Mouse (Mus musculus) cerebellum, postnatal 14 days (tissue): ENCODE data around the gene Pde4a.

Experiments
- DNase-seq, 2 experiments: peaks; one replicate each; pipeline ENCODE4 v3.0.0; 2021; ENCODE audit warnings: mixed read lengths in 2 of 2

Gene Pde4a

GRCm38 (mm10) chr9:21165041-21165951 is at the start of gene Pde4a:
Gene Pde4a (plus strand): TSS chr9:21165714.
- DNase-seq, result peak; percentile 68 to 78

GRCm38 (mm10) chr9:21117073-21117472 is 48.4 kb upstream of the Pde4a start:
- no peak for DNase-seq

GRCm38 (mm10) chr9:21121483-21121882 is 44.0 kb upstream of the Pde4a start:
- DNase-seq, result no peak

DNA sequence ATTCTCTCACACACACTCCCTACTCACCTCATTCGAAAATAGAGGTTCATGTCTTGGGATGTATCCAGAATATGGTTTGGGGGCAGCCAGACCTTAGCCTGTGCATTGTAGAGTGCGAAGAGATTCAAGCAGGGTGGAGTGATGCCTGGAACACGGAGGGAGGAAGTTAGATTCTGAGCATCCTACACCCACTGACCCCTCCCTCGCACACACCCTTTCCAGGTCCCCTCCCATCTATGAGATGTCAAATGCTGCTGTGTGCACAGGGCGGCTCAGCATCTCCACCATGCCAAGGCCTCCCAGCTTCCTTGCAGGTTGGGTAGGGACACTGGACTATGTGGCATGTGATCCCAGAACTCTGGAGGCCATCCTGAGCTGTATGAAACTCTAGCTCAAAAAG is 40.7 kb upstream of the Pde4a start:
- DNase-seq, result no peak

DNA sequence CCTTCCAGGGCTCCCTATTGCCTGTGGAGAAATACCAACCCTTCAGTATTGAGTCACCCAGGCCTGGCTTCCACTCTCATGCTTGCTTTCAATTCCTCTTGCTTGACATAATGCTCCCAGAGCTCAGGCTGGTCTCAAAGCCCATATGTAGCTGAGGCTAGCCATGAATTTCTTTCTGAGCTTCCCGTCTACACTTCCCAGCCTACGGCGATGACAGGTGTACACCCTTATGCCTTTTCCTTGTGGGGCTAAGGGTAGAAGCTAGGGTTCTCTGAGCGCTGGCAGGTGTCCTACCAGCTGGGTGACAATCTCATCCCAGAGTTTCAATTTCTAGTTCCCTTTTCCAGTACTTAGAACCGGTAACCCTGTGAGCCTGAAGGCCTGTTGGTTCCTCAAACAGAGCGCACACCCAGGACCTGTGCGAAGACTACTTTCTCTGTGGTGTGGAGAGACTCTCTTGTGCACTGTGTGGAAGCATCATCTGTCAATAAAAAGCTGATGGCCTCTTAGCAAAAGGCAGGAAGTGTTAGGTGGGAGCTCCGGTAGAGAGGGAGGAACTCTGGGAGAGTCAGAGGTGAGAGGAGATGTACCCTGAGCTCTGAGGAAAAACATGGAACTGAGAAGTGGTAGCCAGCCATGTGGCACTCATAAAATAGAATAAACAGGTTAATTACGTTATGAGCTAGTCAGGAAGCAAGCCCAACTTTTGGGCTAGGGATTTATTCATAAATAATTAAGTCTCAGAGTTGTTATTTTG is 39.8 kb upstream of the Pde4a start:
- DNase-seq, result no peak

DNA sequence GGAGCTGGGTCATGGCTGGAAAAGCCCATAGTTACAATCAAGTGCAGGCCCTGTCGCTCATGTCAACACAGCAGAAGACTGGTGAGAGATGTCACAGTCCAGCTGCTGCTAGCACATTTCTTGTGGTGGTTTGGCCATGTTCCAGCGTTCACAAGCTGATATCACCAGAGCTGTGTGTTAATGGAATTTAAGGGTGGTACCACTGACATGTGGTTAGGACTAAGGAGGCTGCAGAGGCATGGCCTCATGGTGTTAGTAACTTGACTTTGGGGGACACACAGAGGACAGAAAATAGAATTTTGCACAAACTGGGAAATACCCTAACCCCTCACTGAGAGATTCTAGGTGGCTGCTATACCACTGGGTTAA is 39.3 kb upstream of the Pde4a start:
- DNase-seq, result no peak

- peak; percentile 90 to 92 for DNase-seq
Observed at GRCm38 (mm10) chr9:21131059-21131956, 34.2 kb upstream of the Pde4a start, which contains the start of gene Tyk2. Gene Tyk2 (minus strand): TSS chr9:21131243.

DNA sequence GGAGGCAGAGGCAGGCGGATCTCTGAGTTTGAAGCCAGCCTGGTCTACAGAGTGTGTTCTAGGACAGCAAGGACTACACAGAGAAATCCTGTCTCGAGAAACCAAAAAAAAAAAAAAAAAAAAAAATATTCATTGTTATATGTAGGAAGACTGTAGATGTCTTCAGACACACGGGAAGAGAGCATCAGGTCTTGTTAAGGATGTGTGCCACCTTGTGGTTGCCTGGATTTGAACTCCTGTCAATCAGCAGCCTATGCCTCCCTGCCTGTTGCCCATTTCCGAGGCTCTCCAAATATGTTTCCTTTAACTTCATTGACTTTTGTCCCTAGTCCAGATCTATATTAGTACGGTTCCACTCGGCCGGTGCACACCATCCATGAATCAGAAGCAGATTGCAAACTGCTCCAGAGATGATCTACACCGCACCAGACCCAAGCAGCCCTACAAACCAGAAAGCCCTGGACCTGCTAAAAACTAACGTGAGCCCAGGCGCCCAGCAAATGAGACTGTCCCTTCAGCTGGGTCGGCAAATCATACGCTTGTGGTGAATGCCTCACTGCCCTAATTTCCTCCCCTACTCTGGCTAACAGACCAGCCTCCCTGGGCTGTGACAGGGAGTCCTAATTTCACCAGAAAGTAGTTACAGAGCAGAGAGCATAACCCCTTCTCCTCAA is 33.3 kb upstream of the Pde4a start:
- DNase-seq, result peak in 1 of 2 experiments; percentile 29

- DNase-seq, result no peak
Observed at GRCm38 (mm10) chr9:21133064-21133707, 32.3 kb upstream of the Pde4a start.

DNA sequence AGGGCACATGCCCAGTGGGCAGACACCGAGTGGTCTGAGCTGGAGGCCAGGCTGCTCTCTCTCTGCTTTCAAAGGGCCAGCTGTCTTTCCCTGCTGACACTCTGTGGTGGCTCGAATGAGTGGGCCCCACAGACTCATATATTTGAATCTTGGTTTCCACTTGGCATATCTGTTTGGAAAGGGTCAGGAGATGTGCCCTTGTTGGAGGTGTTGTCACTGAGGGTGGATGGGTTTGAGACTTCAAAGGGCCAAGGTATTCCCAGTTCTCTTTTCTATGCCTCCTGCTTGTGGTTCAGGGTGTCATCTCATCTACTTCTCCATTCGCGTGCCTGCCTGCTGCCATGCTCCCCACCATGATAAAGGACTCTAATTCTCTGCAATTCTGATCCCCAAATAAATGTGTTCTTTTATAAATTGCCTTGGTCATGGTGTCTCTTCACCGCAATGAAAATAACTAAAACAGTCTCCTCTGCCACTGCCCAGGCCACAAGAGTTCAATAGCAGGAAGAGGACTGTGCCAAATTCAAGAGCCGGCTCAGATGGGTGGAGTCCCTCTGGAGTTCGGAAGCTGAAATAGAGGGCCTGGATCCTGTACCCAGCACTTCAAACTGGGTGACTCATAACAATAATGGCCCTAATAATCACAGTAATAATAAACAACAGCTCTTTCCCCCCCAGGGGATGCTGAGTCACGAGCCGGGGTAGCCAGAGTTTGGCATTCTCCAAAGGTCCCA is 30.8 kb upstream of the Pde4a start:
- DNase-seq, result no peak

GRCm38 (mm10) chr9:21135329-21135890 is 30.1 kb upstream of the Pde4a start:
- no peak for DNase-seq

DNA sequence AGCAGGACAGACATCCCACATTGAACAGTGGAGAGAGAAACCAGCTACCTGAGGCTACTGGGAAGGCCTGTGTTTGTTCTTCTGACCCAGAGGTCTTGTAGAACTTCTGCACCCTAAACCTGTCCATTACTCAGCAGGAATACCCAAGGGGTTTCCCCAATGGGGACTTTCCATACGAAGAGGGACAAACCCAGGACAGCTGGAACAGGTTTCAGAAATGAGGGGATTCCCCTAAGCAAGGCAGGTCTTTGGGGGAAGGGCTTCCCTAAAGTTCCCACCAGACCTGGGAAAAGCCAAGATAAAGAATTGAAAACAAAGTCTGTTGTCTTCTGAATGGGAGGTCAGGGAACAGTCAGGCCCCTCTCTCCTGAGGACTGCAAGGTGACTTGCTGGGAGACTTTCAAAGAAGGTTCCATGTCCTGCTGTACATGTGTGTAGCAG is 29.6 kb upstream of the Pde4a start:
- DNase-seq, result no peak

GRCm38 (mm10) chr9:21136401-21136800 is 29.1 kb upstream of the Pde4a start:
- no peak for DNase-seq

- DNase-seq, result peak; percentile 71 to 83
Observed at GRCm38 (mm10) chr9:21137229-21137628, 28.3 kb upstream of the Pde4a start.

DNA sequence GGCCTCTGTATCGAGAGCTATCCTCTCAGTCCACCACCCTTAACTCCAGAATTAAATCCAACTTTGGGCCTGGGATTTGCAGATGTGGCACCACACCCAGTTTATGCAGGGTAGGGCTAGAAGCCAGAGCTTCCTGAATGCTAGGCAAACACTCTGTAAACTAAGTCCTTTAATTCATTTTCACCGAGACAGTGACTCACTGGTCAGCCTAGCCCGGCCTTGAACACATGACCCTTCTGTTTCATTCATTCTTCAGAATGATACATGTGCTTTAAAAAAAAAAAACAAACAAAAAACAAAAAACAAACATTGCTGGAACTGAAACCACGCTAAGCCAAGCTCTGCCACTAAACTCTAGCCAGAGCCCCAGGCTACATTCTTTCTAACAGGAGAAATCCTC is 27.1 kb upstream of the Pde4a start:
- DNase-seq, result no peak

- DNase-seq, result no peak
Observed at GRCm38 (mm10) chr9:21141922-21142321, 23.6 kb upstream of the Pde4a start.

- DNase-seq, result no peak
Observed at GRCm38 (mm10) chr9:21144361-21144760, 21.2 kb upstream of the Pde4a start.

GRCm38 (mm10) chr9:21145431-21145830 is 20.1 kb upstream of the Pde4a start:
- DNase-seq, result no peak

DNA sequence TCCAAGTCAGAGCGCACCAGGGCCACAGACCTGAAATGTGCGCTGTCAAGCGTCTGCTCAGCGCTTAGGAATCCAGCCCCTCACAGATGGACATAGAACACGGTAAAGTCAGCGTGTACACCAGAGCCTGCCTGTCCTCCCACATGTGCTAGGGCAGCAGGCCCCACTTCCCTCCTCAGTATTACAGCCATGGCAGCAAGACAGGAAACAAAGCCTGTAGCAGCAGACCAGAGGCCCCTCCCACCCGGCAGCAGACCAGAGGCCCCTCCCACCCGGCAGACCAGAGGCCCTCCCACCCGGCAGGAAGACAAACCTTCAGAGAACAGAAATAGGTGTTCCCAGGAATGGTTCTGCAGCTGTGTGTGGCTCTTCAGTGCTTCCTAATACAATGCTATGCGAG is 18.8 kb upstream of the Pde4a start:
- DNase-seq, result no peak

- no peak for DNase-seq
Observed at GRCm38 (mm10) chr9:21148427-21148826, 17.1 kb upstream of the Pde4a start.
